In genomic region chr14:30474416-30474815, GRCm38 (mm10) we compare ENCODE assay signal across 22 mouse cellular contexts.
"Had no signal": no experiment of that assay in that cellular context is flagged by ENCODE, and none has a peak within 500 bp of the region (broad histone marks: within the 10 kb centered on the region; RNA-seq: fewer than 3 reads in every experiment).

No protein-coding gene starts in this region.

- H3K4me1 ChIP-seq: hindbrain, embryonic 15.5 days; limb, embryonic 12.5 days; limb, embryonic 15.5 days; midbrain, embryonic 12.5 days; midbrain, embryonic 15.5 days; neural tube, embryonic 12.5 days; neural tube, embryonic 15.5 days; stomach, embryonic 15.5 days had no signal

- H3K4me3 ChIP-seq: hindbrain, embryonic 15.5 days; limb, embryonic 12.5 days; limb, embryonic 15.5 days; midbrain, embryonic 12.5 days; midbrain, embryonic 15.5 days; neural tube, embryonic 12.5 days; neural tube, embryonic 15.5 days; stomach, embryonic 15.5 days had no signal

- H3K4me2 ChIP-seq: hindbrain, embryonic 15.5 days; limb, embryonic 12.5 days; limb, embryonic 15.5 days; liver, embryonic 11.5 days; lung, embryonic 14.5 days; midbrain, embryonic 12.5 days; midbrain, embryonic 15.5 days; neural tube, embryonic 12.5 days; neural tube, embryonic 15.5 days; stomach, embryonic 15.5 days had no signal

- H3K36me3 ChIP-seq: hindbrain, embryonic 15.5 days; limb, embryonic 12.5 days; limb, embryonic 15.5 days; midbrain, embryonic 12.5 days; midbrain, embryonic 15.5 days; neural tube, embryonic 12.5 days; neural tube, embryonic 15.5 days; stomach, embryonic 15.5 days had no signal

- DNase-seq: left cerebral cortex, postnatal 4 days; liver, postnatal 0 days; lung, embryonic 14.5 days; retina, postnatal 1 day; right cerebral cortex, postnatal 25 days; spleen, adult 18-20 months; thymus, adult 2 months; thymus, postnatal 14 days; thymus, postnatal 4 days had no signal

- H3K27ac ChIP-seq: hindbrain, embryonic 15.5 days; limb, embryonic 12.5 days; limb, embryonic 15.5 days; liver, embryonic 14.5 days; macrophage; midbrain, embryonic 12.5 days; midbrain, embryonic 15.5 days; neural tube, embryonic 12.5 days; neural tube, embryonic 15.5 days; stomach, embryonic 15.5 days had no signal

- ATAC-seq: intestine, postnatal 0 days; liver, postnatal 0 days; lung, postnatal 0 days; midbrain, embryonic 15.5 days had no signal

- H3K9me3 ChIP-seq: hindbrain, embryonic 15.5 days; limb, embryonic 12.5 days; limb, embryonic 15.5 days; midbrain, embryonic 12.5 days; midbrain, embryonic 15.5 days; neural tube, embryonic 12.5 days; neural tube, embryonic 15.5 days; stomach, embryonic 15.5 days had no signal

- H3K9ac ChIP-seq: hindbrain, embryonic 15.5 days; limb, embryonic 12.5 days; limb, embryonic 15.5 days; liver, embryonic 14.5 days; liver, postnatal 0 days; lung, embryonic 14.5 days; midbrain, embryonic 12.5 days; midbrain, embryonic 15.5 days; neural tube, embryonic 12.5 days; neural tube, embryonic 15.5 days; stomach, embryonic 15.5 days had no signal

- H3K27me3 ChIP-seq: hindbrain, embryonic 15.5 days; limb, embryonic 15.5 days; midbrain, embryonic 15.5 days; neural tube, embryonic 12.5 days; neural tube, embryonic 15.5 days; stomach, embryonic 15.5 days had no signal
